Mouse (Mus musculus): ENCODE data around the gene Epha7. TPM values are rescaled to one million over a fixed set of nuclear protein-coding genes. Genes with fewer than 3 reads are reported as not detected.

Gene Epha7
- polyA plus RNA-seq, 1 experiment from 2014 or later, result 59.0 TPM

DNA sequence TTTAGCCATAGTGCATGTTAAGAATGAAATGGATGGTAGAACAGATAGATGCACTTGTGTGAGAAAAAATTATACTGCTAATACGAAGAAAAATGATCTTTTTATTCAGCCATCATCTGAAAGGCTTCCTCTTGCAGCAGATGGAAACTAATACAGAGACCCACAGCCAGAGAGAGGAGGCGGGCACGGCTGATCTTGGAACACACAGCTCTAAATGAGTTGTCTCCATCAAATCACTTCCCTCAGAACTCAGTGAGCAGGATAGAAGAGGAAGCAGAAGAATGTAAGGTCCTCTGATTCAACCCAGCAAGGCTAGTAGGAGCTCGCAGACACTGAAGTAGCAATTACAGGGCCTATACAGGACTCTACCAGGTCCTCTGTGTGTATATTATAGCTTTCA is 33.4 kb downstream of the Epha7 start:
- Histone ChIP-seq H3K27me3 (no peaks in the 10 kb centered on the region), H3K9me3 (no peaks in the 10 kb centered on the region), H3K9ac (no peak overlapping the region), H3K4me1 (no peaks in the 10 kb centered on the region), H3K36me3 (peaks cover 4% of the 10 kb centered on the region), H3K4me3 (no peak overlapping the region), H3K4me2 (replicated peaks) (no peak overlapping the region), H3K27ac (no peak overlapping the region)
- 90% methylated on average over 4 of the region's 4 CpGs for WGBS
- ATAC-seq (ENCODE audit: low FRiP score, low read depth), result no peak

DNA sequence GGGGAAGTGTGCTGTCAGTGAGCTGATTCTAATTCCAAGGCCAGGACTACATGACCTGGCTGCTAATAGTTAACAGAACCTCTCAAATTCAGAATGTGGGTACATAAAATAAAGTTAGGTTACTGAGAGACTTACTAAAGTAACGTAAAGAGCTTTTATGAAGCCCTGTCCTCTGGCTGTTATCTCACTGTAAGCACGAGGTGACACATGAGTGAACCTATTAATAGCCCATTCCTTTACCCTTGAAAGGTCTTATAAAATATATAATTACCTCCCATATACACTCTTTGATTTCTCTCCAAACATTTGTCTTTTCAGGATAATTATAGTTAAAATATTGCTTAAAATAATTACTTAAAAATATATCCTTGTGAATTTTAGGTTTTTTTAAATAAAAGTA is 37.5 kb downstream of the Epha7 start:
- no peak for ATAC-seq (ENCODE audit: low FRiP score, low read depth)
- WGBS, result 29% methylated on average over 2 of the region's 2 CpGs
- H3K27me3 ChIP-seq, result no peaks in the 10 kb centered on the region

DNA sequence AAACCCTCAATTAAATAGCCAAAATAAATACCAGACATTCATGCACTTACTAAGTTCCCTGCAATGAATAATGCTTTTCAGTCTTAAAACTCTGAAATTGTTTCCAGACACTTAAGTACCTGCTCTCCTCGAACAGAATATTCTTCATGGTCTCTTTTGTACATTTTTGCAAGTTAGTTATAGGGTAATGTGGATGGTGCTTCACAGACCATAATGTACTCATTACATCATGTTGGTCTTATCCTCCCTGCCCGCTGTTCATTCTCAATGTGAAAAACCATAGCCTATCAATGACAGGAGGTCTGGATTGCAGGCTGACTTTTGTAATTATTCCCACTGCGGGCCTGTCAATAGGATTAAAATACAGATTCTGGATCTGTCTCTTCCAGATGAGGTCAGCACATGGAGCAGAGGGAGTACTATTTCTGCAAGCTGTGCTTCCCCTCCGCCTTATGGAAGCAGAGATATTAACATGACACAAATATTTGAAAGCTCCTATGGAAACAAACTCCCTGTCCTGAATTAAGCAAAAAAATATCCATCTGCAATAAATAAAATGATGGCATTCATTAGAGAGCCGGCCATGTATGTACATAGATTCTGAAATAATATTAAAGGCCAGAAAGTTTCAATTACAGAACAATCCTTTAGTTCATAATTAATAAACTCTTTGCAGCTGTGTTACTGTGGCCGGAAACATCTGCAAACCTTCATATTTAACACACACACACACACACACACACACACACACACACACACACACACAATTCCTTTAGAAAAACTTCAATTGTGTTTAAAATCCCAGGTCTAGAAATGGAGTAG is 50.1 kb downstream of the Epha7 start:
- peaks cover 25% of the 10 kb centered on the region for H3K4me1 ChIP-seq
- no peak overlapping the region for H3K4me3 ChIP-seq
- H3K27ac ChIP-seq, result peak overlapping the region; percentile 39; the same call in 1 of the 2 replicates
- no peak overlapping the region; the same call in 1 of the 2 replicates for H3K4me2 ChIP-seq (replicated peaks)
- ATAC-seq (ENCODE audit: low FRiP score, low read depth), result peak; percentile 68
- 35% methylated on average over 6 of the region's 6 CpGs for WGBS
- no peak overlapping the region for H3K9ac ChIP-seq
- H3K27me3 ChIP-seq, result no peaks in the 10 kb centered on the region
- H3K36me3 ChIP-seq, result no peaks in the 10 kb centered on the region
- no peaks in the 10 kb centered on the region for H3K9me3 ChIP-seq

More for the DNA sequence above, 37.5 kb downstream of the Epha7 start:
- no peak overlapping the region for H3K9ac ChIP-seq
- H3K9me3 ChIP-seq, result no peaks in the 10 kb centered on the region
- H3K4me3 ChIP-seq, result no peak overlapping the region
- peaks cover 4% of the 10 kb centered on the region for H3K36me3 ChIP-seq
- H3K27ac ChIP-seq, result no peak overlapping the region
- no peak overlapping the region for H3K4me2 ChIP-seq (replicated peaks)
- no peaks in the 10 kb centered on the region for H3K4me1 ChIP-seq

DNA sequence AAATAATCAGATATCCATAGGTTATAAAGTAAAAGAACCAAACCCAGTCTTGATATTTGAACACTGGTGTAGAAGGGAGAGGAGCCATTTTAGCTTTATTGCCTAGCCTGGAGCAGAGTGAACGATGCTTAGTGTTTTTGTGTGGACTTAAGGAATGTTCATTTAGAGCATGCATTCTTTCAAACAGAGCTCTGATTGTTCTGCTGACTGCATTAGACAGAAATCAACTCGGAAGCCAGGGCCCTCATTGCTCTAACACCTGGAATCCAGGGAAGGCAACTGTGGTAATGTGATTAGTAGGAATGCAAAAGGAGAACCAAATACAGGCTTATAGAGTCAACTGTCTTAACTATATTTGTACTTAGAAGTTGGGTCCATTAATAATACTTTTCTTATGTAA is 53.5 kb downstream of the Epha7 start:
- no peak overlapping the region for H3K4me2 ChIP-seq (replicated peaks)
- H3K4me3 ChIP-seq, result no peak overlapping the region
- H3K4me1 ChIP-seq, result peaks cover 20% of the 10 kb centered on the region
- H3K9ac ChIP-seq, result no peak overlapping the region
- no peak for ATAC-seq (ENCODE audit: low FRiP score, low read depth)
- no peaks in the 10 kb centered on the region for H3K9me3 ChIP-seq
- 18% methylated on average over 2 of the region's 2 CpGs for WGBS
- H3K27me3 ChIP-seq, result no peaks in the 10 kb centered on the region
- H3K27ac ChIP-seq, result no peak overlapping the region; the same call in 1 of the 2 replicates
- H3K36me3 ChIP-seq, result peaks cover 2% of the 10 kb centered on the region

DNA sequence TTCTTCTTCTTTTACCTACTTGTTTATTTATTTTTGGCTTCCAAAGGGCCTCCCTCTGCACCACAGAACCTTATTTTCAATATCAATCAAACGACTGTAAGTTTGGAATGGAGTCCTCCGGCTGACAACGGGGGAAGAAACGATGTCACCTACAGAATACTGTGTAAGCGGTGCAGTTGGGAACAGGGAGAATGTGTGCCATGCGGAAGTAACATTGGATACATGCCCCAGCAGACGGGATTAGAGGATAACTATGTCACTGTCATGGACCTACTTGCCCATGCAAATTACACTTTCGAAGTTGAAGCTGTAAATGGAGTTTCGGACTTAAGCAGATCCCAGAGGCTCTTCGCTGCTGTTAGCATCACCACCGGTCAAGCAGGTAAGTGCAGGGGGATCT is 58.7 kb downstream of the Epha7 start:
- H3K27me3 ChIP-seq, result no peaks in the 10 kb centered on the region
- peaks cover 11% of the 10 kb centered on the region for H3K36me3 ChIP-seq
- ATAC-seq (ENCODE audit: low FRiP score, low read depth), result no peak
- H3K4me2 ChIP-seq (replicated peaks), result no peak overlapping the region
- WGBS, result 90% methylated on average over 11 of the region's 11 CpGs
- H3K4me1 ChIP-seq, result no peaks in the 10 kb centered on the region
- H3K27ac ChIP-seq, result no peak overlapping the region
- no peak overlapping the region for H3K9ac ChIP-seq
- H3K4me3 ChIP-seq, result no peak overlapping the region
- no peaks in the 10 kb centered on the region for H3K9me3 ChIP-seq

DNA sequence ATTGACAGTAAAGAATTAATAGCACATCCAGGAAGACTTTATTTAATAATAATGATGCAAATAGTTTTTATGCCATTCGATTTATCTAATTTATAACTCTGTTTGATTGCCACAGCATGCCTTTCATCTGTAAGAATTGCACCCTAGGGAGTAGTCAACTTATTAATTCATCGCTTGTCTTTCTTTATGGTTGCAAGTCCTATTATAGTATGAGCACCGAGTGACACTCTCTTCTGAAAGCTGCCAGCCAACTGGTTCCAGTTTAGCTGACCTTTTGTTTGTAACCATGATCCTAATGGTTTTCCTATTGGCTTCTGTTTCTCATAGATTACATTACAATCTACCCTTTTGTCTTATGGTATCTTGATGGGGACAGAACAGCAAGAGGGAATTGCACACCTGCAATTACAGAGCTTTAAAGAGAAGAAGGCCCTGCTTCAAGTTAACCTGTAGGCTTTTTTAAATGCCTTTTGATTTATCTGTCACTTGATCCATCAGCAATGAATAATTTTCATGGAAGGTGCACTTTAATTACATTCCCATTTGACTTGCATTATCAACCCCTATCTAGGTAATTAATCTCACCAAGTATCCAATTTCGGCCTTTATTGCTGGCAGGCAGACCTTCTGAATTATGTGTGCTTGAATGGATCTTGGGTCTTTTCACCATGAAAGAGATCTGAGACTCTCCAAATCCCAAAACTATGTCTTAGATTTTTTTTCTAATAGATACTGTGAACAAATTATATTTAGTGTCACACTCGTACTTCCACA is 68.5 kb downstream of the Epha7 start:
- Histone ChIP-seq H3K27me3 (no peaks in the 10 kb centered on the region), H3K4me2 (replicated peaks) (no peak overlapping the region), H3K4me3 (no peak overlapping the region), H3K36me3 (no peaks in the 10 kb centered on the region), H3K9ac (no peak overlapping the region), H3K27ac (no peak overlapping the region), H3K9me3 (no peaks in the 10 kb centered on the region), H3K4me1 (no peaks in the 10 kb centered on the region)
- 43% methylated on average over 5 of the region's 5 CpGs for WGBS
- no peak for ATAC-seq (ENCODE audit: low FRiP score, low read depth)

DNA sequence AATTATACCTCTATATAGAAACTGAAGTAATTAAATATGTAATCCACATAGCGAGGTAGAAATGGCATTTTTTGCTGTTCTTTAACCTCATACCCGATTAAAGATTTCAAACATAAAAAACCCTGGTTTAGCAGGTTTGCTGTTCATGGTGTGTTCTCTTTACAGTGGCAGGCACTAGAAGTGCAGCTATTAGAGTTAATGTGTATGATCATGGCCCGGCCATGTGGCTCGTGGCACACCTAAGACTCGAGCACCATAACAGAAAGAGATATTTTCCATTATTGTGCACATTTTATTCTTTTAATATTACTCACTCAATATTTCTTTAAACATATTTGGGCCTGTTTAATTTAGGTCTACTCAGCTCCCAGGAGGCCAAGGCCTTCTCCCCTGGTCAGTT is 76.7 kb downstream of the Epha7 start:
- Histone ChIP-seq H3K9me3 (no peaks in the 10 kb centered on the region), H3K4me2 (replicated peaks) (no peak overlapping the region), H3K4me1 (no peaks in the 10 kb centered on the region), H3K36me3 (no peaks in the 10 kb centered on the region), H3K27me3 (no peaks in the 10 kb centered on the region), H3K9ac (no peak overlapping the region), H3K27ac (no peak overlapping the region), H3K4me3 (no peak overlapping the region)
- 84% methylated on average over 5 of the region's 5 CpGs for WGBS
- ATAC-seq (ENCODE audit: low FRiP score, low read depth), result no peak

DNA sequence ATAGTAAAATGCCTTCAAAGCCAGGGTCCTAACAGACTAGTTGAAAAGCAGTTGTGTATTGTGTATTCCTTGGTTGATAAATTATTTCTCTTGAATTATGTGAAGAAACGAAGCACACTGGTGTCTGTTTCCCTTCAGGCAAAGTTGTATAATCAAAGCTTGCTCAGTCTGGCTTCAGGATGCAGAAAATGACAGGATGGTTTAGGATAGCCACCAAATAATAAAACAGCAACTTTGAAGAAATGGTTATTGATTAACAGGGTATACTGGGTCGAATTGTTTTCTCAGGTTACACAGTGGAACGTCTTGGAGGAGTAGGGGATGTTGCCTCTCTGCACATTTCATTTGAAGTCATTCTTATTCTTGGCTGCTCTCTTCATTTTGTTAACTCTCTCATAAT is 77.2 kb downstream of the Epha7 start:
- Histone ChIP-seq H3K27me3 (no peaks in the 10 kb centered on the region), H3K9ac (no peak overlapping the region), H3K9me3 (no peaks in the 10 kb centered on the region), H3K27ac (no peak overlapping the region), H3K4me2 (replicated peaks) (no peak overlapping the region), H3K4me3 (no peak overlapping the region), H3K4me1 (no peaks in the 10 kb centered on the region), H3K36me3 (no peaks in the 10 kb centered on the region)
- no peak for ATAC-seq (ENCODE audit: low FRiP score, low read depth)
- WGBS, result 45% methylated on average over 3 of the region's 3 CpGs

DNA sequence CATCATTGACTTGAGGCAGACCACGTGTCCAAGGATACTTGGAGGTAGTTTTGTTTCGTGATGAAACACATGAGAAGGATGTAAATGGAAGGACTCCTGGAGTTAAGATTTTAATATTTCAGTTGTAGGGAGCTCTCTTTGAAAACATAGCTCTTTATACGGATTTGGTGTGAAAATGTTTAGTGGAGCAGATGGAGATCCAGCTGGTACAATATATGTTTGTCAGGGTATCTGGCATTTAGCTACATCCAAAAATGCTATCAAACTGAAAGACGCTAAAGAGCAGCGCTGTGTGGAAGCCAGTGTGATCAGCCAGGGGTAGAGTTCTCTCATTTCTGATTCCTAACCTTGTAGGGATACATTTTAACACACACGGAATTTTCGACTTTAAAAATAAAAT is 82.5 kb downstream of the Epha7 start:
- Histone ChIP-seq H3K9ac (no peak overlapping the region), H3K36me3 (no peaks in the 10 kb centered on the region), H3K4me2 (replicated peaks) (no peak overlapping the region), H3K9me3 (no peaks in the 10 kb centered on the region), H3K27ac (no peak overlapping the region), H3K4me3 (no peak overlapping the region), H3K4me1 (no peaks in the 10 kb centered on the region), H3K27me3 (no peaks in the 10 kb centered on the region)
- WGBS, result 91% methylated on average over 7 of the region's 7 CpGs
- no peak for ATAC-seq (ENCODE audit: low FRiP score, low read depth)

DNA sequence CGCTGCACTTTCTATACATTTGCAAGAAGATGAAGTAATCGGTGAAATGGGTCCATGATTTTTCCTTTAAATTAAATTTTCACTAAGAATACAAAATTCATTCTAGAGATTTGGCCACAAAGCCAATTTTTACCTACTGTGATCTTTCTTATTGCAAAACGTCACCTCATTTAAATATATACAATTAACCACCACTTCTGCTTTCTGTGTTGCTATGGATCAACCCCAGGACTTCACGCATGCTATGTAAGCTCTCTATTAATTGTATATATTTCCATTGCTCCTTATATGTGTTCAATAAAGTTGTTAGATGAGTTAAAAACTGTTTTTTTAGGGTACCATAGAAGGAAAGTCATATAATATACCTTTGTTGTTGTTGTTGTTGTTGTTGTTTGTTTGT is 86.4 kb downstream of the Epha7 start:
- H3K36me3 ChIP-seq, result no peaks in the 10 kb centered on the region
- H3K9ac ChIP-seq, result no peak overlapping the region
- H3K4me2 ChIP-seq (replicated peaks), result no peak overlapping the region
- H3K4me1 ChIP-seq, result no peaks in the 10 kb centered on the region
- no peak overlapping the region for H3K4me3 ChIP-seq
- ATAC-seq (ENCODE audit: low FRiP score, low read depth), result no peak
- no peak overlapping the region for H3K27ac ChIP-seq
- no peaks in the 10 kb centered on the region for H3K27me3 ChIP-seq
- 94% methylated on average over 4 of the region's 4 CpGs for WGBS
- no peaks in the 10 kb centered on the region for H3K9me3 ChIP-seq

DNA sequence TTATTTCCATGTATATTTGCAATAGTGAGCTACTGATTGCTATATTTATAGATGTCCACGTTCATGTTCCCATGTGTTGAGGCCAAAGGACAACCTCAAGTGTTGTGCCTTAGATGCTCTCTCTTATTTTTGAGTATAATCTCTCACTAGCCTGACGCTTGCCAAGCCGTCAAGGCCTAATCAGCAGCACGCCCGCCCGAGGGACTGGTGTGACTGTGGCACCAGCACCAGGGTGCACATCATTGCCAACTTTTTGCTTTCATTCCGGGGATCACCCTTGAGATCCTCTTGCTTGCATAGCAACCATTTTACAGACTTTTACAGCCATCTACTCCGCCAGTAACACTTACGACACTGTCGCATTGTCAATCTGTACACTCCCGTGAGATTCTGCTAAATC is 86.9 kb downstream of the Epha7 start:
- Histone ChIP-seq H3K9ac (no peak overlapping the region), H3K36me3 (no peaks in the 10 kb centered on the region), H3K4me3 (no peak overlapping the region), H3K4me2 (replicated peaks) (no peak overlapping the region), H3K27ac (no peak overlapping the region), H3K4me1 (no peaks in the 10 kb centered on the region), H3K9me3 (no peaks in the 10 kb centered on the region), H3K27me3 (no peaks in the 10 kb centered on the region)
- 92% methylated on average over 11 of the region's 11 CpGs for WGBS
- no peak for ATAC-seq (ENCODE audit: low FRiP score, low read depth)

DNA sequence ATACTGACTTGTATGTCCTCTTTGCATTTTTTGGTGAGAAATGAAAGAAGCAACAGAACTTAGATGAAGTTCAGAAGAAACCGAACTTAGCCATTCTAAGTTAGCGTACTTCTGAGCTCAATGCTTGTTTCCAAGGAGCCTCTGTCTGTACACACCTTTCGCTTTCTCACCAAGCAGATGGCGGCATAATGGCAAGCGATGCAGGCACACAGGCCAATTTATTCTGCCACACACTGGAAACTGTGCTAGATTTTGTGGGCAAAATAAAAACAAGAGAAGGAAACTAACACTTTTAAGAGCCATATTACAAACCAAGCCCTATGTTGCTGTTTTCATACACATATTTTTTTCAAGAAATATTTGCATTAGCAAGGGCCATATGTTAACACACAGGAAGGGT is 88.6 kb downstream of the Epha7 start:
- WGBS, result 95% methylated on average over 5 of the region's 5 CpGs
- H3K9ac ChIP-seq, result no peak overlapping the region
- no peaks in the 10 kb centered on the region for H3K36me3 ChIP-seq
- H3K4me2 ChIP-seq (replicated peaks), result no peak overlapping the region
- H3K27ac ChIP-seq, result no peak overlapping the region
- H3K4me1 ChIP-seq, result no peaks in the 10 kb centered on the region
- no peak for ATAC-seq (ENCODE audit: low FRiP score, low read depth)
- no peaks in the 10 kb centered on the region for H3K27me3 ChIP-seq
- no peaks in the 10 kb centered on the region for H3K9me3 ChIP-seq
- H3K4me3 ChIP-seq, result no peak overlapping the region
